Mouse (Mus musculus): Measurements from ENCODE around the gene Ablim1.

GRCm38 (mm10) chr19:57180333-57180732 lies 134.4 kb downstream of the Ablim1 start:
- TF ChIP-seq TAL1 (IDR thresholded peaks at IDR 0.05; ENCODE audit: low read length), result no peak
- no peak for TF ChIP-seq GATA1 (IDR thresholded peaks at IDR 0.05; ENCODE audit: low read length)
